Mouse (Mus musculus) liver, postnatal 0 days (tissue): Measurements from ENCODE around the gene Trim2.

Source experiments
- CTCF ChIP-seq: sonication (generic); IDR thresholded peaks from 2 replicates; pipeline ENCODE4 v1.5.1; 2016; ENCODE audit warnings: antibody characterized with exemption, low read depth
- EP300 ChIP-seq: IDR thresholded peaks from 2 replicates; pipeline ENCODE4 v1.6.1; 2016; ENCODE audit warnings: antibody characterized with exemption, low read depth, mild to moderate bottlenecking

DNA sequence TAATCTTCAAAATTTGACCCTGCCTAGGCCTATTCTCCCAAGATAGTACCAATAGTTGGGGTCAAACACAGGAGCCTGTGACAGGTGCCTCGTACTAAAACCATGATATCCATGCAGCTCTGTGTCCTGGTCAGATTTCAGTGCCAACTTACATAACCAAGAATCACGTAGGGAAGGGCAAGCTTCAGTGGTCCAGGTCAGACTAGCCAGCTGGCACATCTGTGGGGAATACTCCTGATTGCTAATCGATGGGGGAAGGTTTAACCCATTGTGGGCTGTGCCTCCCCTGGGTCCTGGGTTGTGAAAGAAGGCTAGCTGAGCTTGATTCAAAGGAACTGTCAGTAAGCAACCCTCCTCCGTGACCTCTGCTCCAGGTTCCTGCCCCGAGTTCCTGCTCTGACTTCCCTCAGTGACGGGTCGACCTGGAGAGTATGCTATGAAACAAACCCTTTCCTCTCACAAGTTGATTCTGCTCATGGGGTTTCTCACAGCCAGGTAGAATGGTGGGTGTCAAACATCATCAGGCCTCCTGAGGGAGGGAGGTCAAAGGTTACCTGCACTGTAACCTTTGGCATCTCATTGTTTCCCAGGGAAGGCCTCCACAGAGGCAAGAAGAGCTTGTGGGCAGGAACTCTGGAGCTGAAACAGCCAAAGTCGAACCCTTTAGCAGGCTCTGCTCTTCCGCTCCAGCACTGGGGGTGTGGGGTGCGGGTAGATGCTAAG lies 34.2 kb downstream of the Trim2 start:
- no peak for TF ChIP-seq CTCF
- TF ChIP-seq EP300: no peak
